Mouse (Mus musculus) heart, embryonic 12.5 days (tissue): ENCODE results near the gene Samd4b. TPM values are rescaled to one million over a fixed set of nuclear protein-coding genes. Genes with fewer than 3 reads are reported as not detected.
A peak's percentile ranks its signal among the peaks of the same experiment; 100 is the strongest.

Source experiments
- ATAC-seq: fragments of 200-750 bp; cut with Nextera tagmentation; 2 replicates; pipeline ENCODE4 v1.8.0; 2017; ENCODE audit warnings: moderate TSS enrichment, moderate library complexity; ENCODE audit not compliant: insufficient number of reproducible peaks, low FRiP score
- H3K27ac ChIP-seq: fragments of 300-500 bp; sonication (generic); 2 replicates; pipeline ENCODE4 v1.5.1; 2016; ENCODE audit warnings: mild to moderate bottlenecking, moderate library complexity; ENCODE audit not compliant: poor library complexity, severe bottlenecking
- H3K27me3 ChIP-seq: fragments of 300-500 bp; sonication (generic); replicated peaks from 2 replicates; pipeline ENCODE4 v1.6.1; 2016; ENCODE audit warnings: mild to moderate bottlenecking, moderate library complexity
- H3K36me3 ChIP-seq: fragments of 300-500 bp; sonication (generic); 2 replicates; pipeline ENCODE4 v1.6.1; 2016; ENCODE audit warnings: mild to moderate bottlenecking, moderate library complexity
- H3K4me1 ChIP-seq: fragments of 300-500 bp; sonication (generic); replicated peaks from 2 replicates; pipeline ENCODE4 v1.6.1; 2016; ENCODE audit warnings: mild to moderate bottlenecking
- H3K4me2 ChIP-seq: fragments of 300-500 bp; sonication (generic); 2 replicates; pipeline ENCODE4 v1.6.1; 2016; ENCODE audit warnings: mild to moderate bottlenecking, moderate library complexity
- H3K4me3 ChIP-seq: fragments of 300-500 bp; sonication (generic); 2 replicates; pipeline ENCODE4 v1.5.1; 2016; ENCODE audit warnings: mild to moderate bottlenecking
- H3K9ac ChIP-seq: fragments of 300-500 bp; sonication (generic); 2 replicates; pipeline ENCODE4 v1.6.1; 2016; ENCODE audit warnings: mild to moderate bottlenecking, moderate library complexity
- H3K9me3 ChIP-seq: fragments of 300-500 bp; sonication (generic); replicated peaks from 2 replicates; pipeline ENCODE4 v1.6.1; 2016; ENCODE audit warnings: mild to moderate bottlenecking, moderate library complexity
- WGBS: fragments of 180-500 bp; shearing (Covaris S2); methylation state at CpG from one replicate; pipeline ENCODE4 v1.1.7; 2016; 5-methylcytosine and 5-hydroxymethylcytosine counted together
- polyA plus RNA-seq: library from polyadenylated mRNA; unstranded; fragments of >200 nt; fragmentation: Nextera tagmentation; extraction: Ambion mirVana; gene quantifications from 2 replicates; pipeline ENCODE4 v1.2.1, GENCODE M21; 2016

Samd4b gene
- polyA plus RNA-seq, result 29.0 and 29.5 TPM in 2 replicates

GRCm38 (mm10) chr7:28597642-28598446, at the start of gene Samd4b, which contains the start of gene Pak4:
TSS of gene Samd4b (minus strand) at chr7:28598144.
TSS of gene Pak4 (minus strand) at chr7:28598185.
- Histone ChIP-seq H3K4me1 (peaks cover 44% of the 10 kb centered on the region), H3K27me3 (no peaks in the 10 kb centered on the region), H3K36me3 (no peaks in the 10 kb centered on the region), H3K9me3 (no peaks in the 10 kb centered on the region), H3K4me3 (peak within 1 kb of the TSS; percentile 84), H3K4me2 (peak within 1 kb of the TSS; percentile 84), H3K27ac (peak within 1 kb of the TSS; percentile 72), H3K9ac (peak within 1 kb of the TSS; percentile 79)
- under 1% methylated on average over 66 of the region's 66 CpGs for WGBS
- peak; percentile 97 for ATAC-seq

- WGBS, result 47% methylated on average over 7 of the region's 7 CpGs
- ATAC-seq, result no peak
Measured at GRCm38 (mm10) chr7:28647016-28647415, 49.1 kb upstream of the Samd4b start.

GRCm38 (mm10) chr7:28645947-28646475, 48.1 kb upstream of the Samd4b start:
- Histone ChIP-seq H3K9ac (no peak overlapping the region), H3K4me1 (no peaks in the 10 kb centered on the region), H3K27me3 (no peaks in the 10 kb centered on the region), H3K4me2 (no peak overlapping the region), H3K9me3 (peaks cover 1% of the 10 kb centered on the region; the same call in 1 of the 2 replicates), H3K36me3 (no peaks in the 10 kb centered on the region), H3K4me3 (no peak overlapping the region), H3K27ac (no peak overlapping the region)
- 85% methylated on average over 2 of the region's 2 CpGs for WGBS
- no peak for ATAC-seq

More at GRCm38 (mm10) chr7:28647016-28647415, 49.1 kb upstream of the Samd4b start:
- Histone ChIP-seq H3K4me3 (no peak overlapping the region), H3K36me3 (no peaks in the 10 kb centered on the region), H3K9ac (no peak overlapping the region), H3K4me1 (no peaks in the 10 kb centered on the region), H3K27me3 (no peaks in the 10 kb centered on the region), H3K9me3 (peaks cover 4% of the 10 kb centered on the region; the same call in 1 of the 2 replicates), H3K4me2 (no peak overlapping the region), H3K27ac (no peak overlapping the region)

GRCm38 (mm10) chr7:28645366-28645765, 47.4 kb upstream of the Samd4b start:
- H3K4me3 ChIP-seq, result no peak overlapping the region
- no peak overlapping the region for H3K9ac ChIP-seq
- no peaks in the 10 kb centered on the region for H3K27me3 ChIP-seq
- H3K4me1 ChIP-seq, result no peaks in the 10 kb centered on the region
- ATAC-seq, result no peak
- no peak overlapping the region for H3K27ac ChIP-seq
- no peaks in the 10 kb centered on the region for H3K9me3 ChIP-seq
- H3K4me2 ChIP-seq, result no peak overlapping the region
- WGBS, result 70% methylated on average over 6 of the region's 6 CpGs
- H3K36me3 ChIP-seq, result no peaks in the 10 kb centered on the region

GRCm38 (mm10) chr7:28641546-28641945, 43.6 kb upstream of the Samd4b start:
- Histone ChIP-seq H3K4me2 (no peak overlapping the region), H3K36me3 (no peaks in the 10 kb centered on the region), H3K9me3 (no peaks in the 10 kb centered on the region), H3K4me1 (0 out of 2 replicates have a peak, but pooled peaks cover 5% of the 10 kb centered on the region), H3K27me3 (no peaks in the 10 kb centered on the region), H3K9ac (no peak overlapping the region), H3K4me3 (no peak overlapping the region), H3K27ac (no peak overlapping the region)
- ATAC-seq, result no peak
- 62% methylated on average over 8 of the region's 8 CpGs for WGBS

- H3K4me3 ChIP-seq, result no peak overlapping the region
- WGBS, result 12% methylated on average over 8 of the region's 8 CpGs
- H3K27me3 ChIP-seq, result peaks cover 5% of the 10 kb centered on the region
- no peak for ATAC-seq
- 0 out of 2 replicates have a peak, but pooled peaks cover 5% of the 10 kb centered on the region for H3K4me1 ChIP-seq
- no peaks in the 10 kb centered on the region for H3K9me3 ChIP-seq
- no peak overlapping the region for H3K9ac ChIP-seq
- no peaks in the 10 kb centered on the region for H3K36me3 ChIP-seq
- no peak overlapping the region for H3K4me2 ChIP-seq
- H3K27ac ChIP-seq, result no peak overlapping the region
Measured at GRCm38 (mm10) chr7:28637511-28637910, 39.6 kb upstream of the Samd4b start.

- Histone ChIP-seq H3K9ac (no peak overlapping the region), H3K27ac (no peak overlapping the region), H3K4me3 (no peak overlapping the region), H3K9me3 (no peaks in the 10 kb centered on the region), H3K27me3 (peaks cover 33% of the 10 kb centered on the region), H3K4me1 (peaks cover 13% of the 10 kb centered on the region; the same call in 1 of the 2 replicates), H3K4me2 (no peak overlapping the region), H3K36me3 (no peaks in the 10 kb centered on the region)
- no peak for ATAC-seq
- 53% methylated on average over 4 of the region's 4 CpGs for WGBS
Measured at GRCm38 (mm10) chr7:28634128-28634527, 36.2 kb upstream of the Samd4b start.

- H3K4me1 ChIP-seq, result peaks cover 8% of the 10 kb centered on the region; the same call in 1 of the 2 replicates
- H3K27me3 ChIP-seq, result peaks cover 51% of the 10 kb centered on the region
- H3K36me3 ChIP-seq, result no peaks in the 10 kb centered on the region
- WGBS, result 29% methylated on average over 10 of the region's 10 CpGs
- no peaks in the 10 kb centered on the region for H3K9me3 ChIP-seq
- peak within 1 kb of the TSS; percentile 57 for H3K4me2 ChIP-seq
- no peak for ATAC-seq
- H3K9ac ChIP-seq, result no peak within 1 kb of the TSS
- no peak within 1 kb of the TSS for H3K27ac ChIP-seq
- H3K4me3 ChIP-seq, result peak within 1 kb of the TSS; percentile 22
Measured at GRCm38 (mm10) chr7:28631073-28631472, 33.1 kb upstream of the Samd4b start, which contains the start of gene Acp7. TSS of gene Acp7 (minus strand) at chr7:28631332.

GRCm38 (mm10) chr7:28624791-28625190, 26.8 kb upstream of the Samd4b start:
- Histone ChIP-seq H3K27me3 (peaks cover 25% of the 10 kb centered on the region), H3K4me2 (no peak overlapping the region), H3K9ac (no peak overlapping the region), H3K9me3 (no peaks in the 10 kb centered on the region), H3K27ac (no peak overlapping the region), H3K36me3 (no peaks in the 10 kb centered on the region), H3K4me1 (no peaks in the 10 kb centered on the region), H3K4me3 (no peak overlapping the region)
- ATAC-seq, result no peak
- WGBS, result 67% methylated on average over 5 of the region's 5 CpGs

- Histone ChIP-seq H3K36me3 (no peaks in the 10 kb centered on the region), H3K27ac (no peak overlapping the region), H3K4me2 (no peak overlapping the region), H3K4me3 (no peak overlapping the region), H3K27me3 (no peaks in the 10 kb centered on the region), H3K9ac (no peak overlapping the region), H3K4me1 (no peaks in the 10 kb centered on the region), H3K9me3 (no peaks in the 10 kb centered on the region)
- WGBS, result 64% methylated on average over 9 of the region's 9 CpGs
- no peak for ATAC-seq
Measured at GRCm38 (mm10) chr7:28619098-28619715, 21.3 kb upstream of the Samd4b start.

GRCm38 (mm10) chr7:28605951-28606350, 8.0 kb upstream of the Samd4b start:
- ATAC-seq, result no peak
- H3K9me3 ChIP-seq, result no peaks in the 10 kb centered on the region
- 85% methylated on average over 8 of the region's 8 CpGs for WGBS

More at GRCm38 (mm10) chr7:28605951-28606350, 8.0 kb upstream of the Samd4b start:
- H3K27ac ChIP-seq, result no peak overlapping the region
- H3K9ac ChIP-seq, result no peak overlapping the region
- no peaks in the 10 kb centered on the region for H3K4me1 ChIP-seq
- no peaks in the 10 kb centered on the region for H3K27me3 ChIP-seq
- no peak overlapping the region for H3K4me2 ChIP-seq
- H3K36me3 ChIP-seq, result no peaks in the 10 kb centered on the region
- no peak overlapping the region for H3K4me3 ChIP-seq
